Mouse (Mus musculus): Measurements from ENCODE around the gene H3f3a. TPM values are rescaled to one million over a fixed set of nuclear protein-coding genes. Genes with fewer than 3 reads are reported as not detected.
A peak's percentile ranks its signal among the peaks of the same experiment; 100 is the strongest.

The H3f3a gene
- polyA plus RNA-seq, 1 experiment from 2014 or later, result 2,592 TPM

GRCm38 (mm10) chr1:180815371-180816024 is 1.8 kb upstream of the H3f3a start:
- Histone ChIP-seq H3K9ac (no peak overlapping the region), H3K4me1 (peaks cover 20% of the 10 kb centered on the region), H3K36me3 (peaks cover 4% of the 10 kb centered on the region; the same call in 1 of the 2 replicates), H3K27me3 (no peaks in the 10 kb centered on the region), H3K9me3 (no peaks in the 10 kb centered on the region), H3K27ac (no peak overlapping the region), H3K4me2 (no peak overlapping the region), H3K4me3 (no peak overlapping the region)
- no peak for ATAC-seq (ENCODE audit: insufficient number of reproducible peaks, low FRiP score, low TSS enrichment, low read depth)
- 57% methylated on average over 12 of the region's 12 CpGs for WGBS

GRCm38 (mm10) chr1:180813409-180813884 is 296 bp downstream of the H3f3a start:
- peaks cover 33% of the 10 kb centered on the region for H3K4me1 ChIP-seq
- H3K9ac ChIP-seq, result peak overlapping the region; percentile 100
- peak overlapping the region; percentile 100 for H3K27ac ChIP-seq
- H3K36me3 ChIP-seq, result peaks cover 17% of the 10 kb centered on the region
- peak; percentile 96 for ATAC-seq (ENCODE audit: insufficient number of reproducible peaks, low FRiP score, low TSS enrichment, low read depth)
- peak overlapping the region; percentile 62 for H3K4me2 ChIP-seq
- WGBS, result 1% methylated on average over 50 of the region's 65 CpGs
- H3K9me3 ChIP-seq, result no peaks in the 10 kb centered on the region
- H3K27me3 ChIP-seq, result no peaks in the 10 kb centered on the region
- peak overlapping the region; percentile 87 for H3K4me3 ChIP-seq

- peak overlapping the region; percentile 1; the same call in 1 of the 2 replicates for H3K4me2 ChIP-seq
- H3K27me3 ChIP-seq, result no peaks in the 10 kb centered on the region
- peak overlapping the region; percentile 87 for H3K4me3 ChIP-seq
- H3K36me3 ChIP-seq, result peaks cover 22% of the 10 kb centered on the region
- H3K27ac ChIP-seq, result peak overlapping the region; percentile 100
- peak; percentile 38 for ATAC-seq (ENCODE audit: insufficient number of reproducible peaks, low FRiP score, low TSS enrichment, low read depth)
- WGBS, result under 1% methylated on average over 71 of the region's 71 CpGs
- H3K9ac ChIP-seq, result peak overlapping the region; percentile 100
- H3K4me1 ChIP-seq, result peaks cover 37% of the 10 kb centered on the region
- no peaks in the 10 kb centered on the region for H3K9me3 ChIP-seq
Observed at GRCm38 (mm10) chr1:180812463-180813408, 1.0 kb downstream of the H3f3a start.

GRCm38 (mm10) chr1:180811596-180812462 is 1.9 kb downstream of the H3f3a start:
- 3% methylated on average over 27 of the region's 27 CpGs for WGBS
- ATAC-seq (ENCODE audit: insufficient number of reproducible peaks, low FRiP score, low TSS enrichment, low read depth), result no peak
- Histone ChIP-seq H3K4me2 (peak overlapping the region; percentile 37), H3K4me1 (peaks cover 41% of the 10 kb centered on the region), H3K36me3 (peaks cover 30% of the 10 kb centered on the region), H3K4me3 (peak overlapping the region; percentile 87), H3K9ac (peak overlapping the region; percentile 100), H3K9me3 (no peaks in the 10 kb centered on the region), H3K27me3 (no peaks in the 10 kb centered on the region), H3K27ac (peak overlapping the region; percentile 100)

GRCm38 (mm10) chr1:180810976-180811375 is 2.8 kb downstream of the H3f3a start:
- Histone ChIP-seq H3K4me3 (peak overlapping the region; percentile 87), H3K36me3 (peaks cover 39% of the 10 kb centered on the region), H3K27ac (no peak overlapping the region), H3K27me3 (no peaks in the 10 kb centered on the region), H3K4me1 (peaks cover 40% of the 10 kb centered on the region), H3K4me2 (peak overlapping the region; percentile 37), H3K9me3 (no peaks in the 10 kb centered on the region), H3K9ac (no peak overlapping the region)
- 48% methylated on average over 7 of the region's 7 CpGs for WGBS
- ATAC-seq (ENCODE audit: insufficient number of reproducible peaks, low FRiP score, low TSS enrichment, low read depth), result no peak

GRCm38 (mm10) chr1:180808831-180809230 is 4.9 kb downstream of the H3f3a start:
- no peaks in the 10 kb centered on the region for H3K9me3 ChIP-seq
- no peak overlapping the region for H3K4me3 ChIP-seq
- H3K36me3 ChIP-seq, result peaks cover 59% of the 10 kb centered on the region
- no peak overlapping the region for H3K4me2 ChIP-seq
- H3K27ac ChIP-seq, result no peak overlapping the region
- 77% methylated on average over 5 of the region's 5 CpGs for WGBS
- no peak overlapping the region for H3K9ac ChIP-seq
- no peak for ATAC-seq (ENCODE audit: insufficient number of reproducible peaks, low FRiP score, low TSS enrichment, low read depth)
- H3K4me1 ChIP-seq, result peaks cover 25% of the 10 kb centered on the region
- H3K27me3 ChIP-seq, result no peaks in the 10 kb centered on the region

GRCm38 (mm10) chr1:180803881-180804280 is 9.9 kb downstream of the H3f3a start:
- Histone ChIP-seq H3K4me3 (no peak overlapping the region), H3K36me3 (peaks cover 78% of the 10 kb centered on the region), H3K27me3 (no peaks in the 10 kb centered on the region), H3K27ac (no peak overlapping the region), H3K4me1 (peaks cover 10% of the 10 kb centered on the region; the same call in 1 of the 2 replicates), H3K9me3 (no peaks in the 10 kb centered on the region), H3K4me2 (no peak overlapping the region), H3K9ac (no peak overlapping the region)
- ATAC-seq (ENCODE audit: insufficient number of reproducible peaks, low FRiP score, low TSS enrichment, low read depth), result no peak
- 91% methylated on average over 6 of the region's 6 CpGs for WGBS

GRCm38 (mm10) chr1:180801466-180801994 is 12.2 kb downstream of the H3f3a start:
- peaks cover 60% of the 10 kb centered on the region for H3K36me3 ChIP-seq
- no peaks in the 10 kb centered on the region for H3K4me1 ChIP-seq
- H3K27me3 ChIP-seq, result no peaks in the 10 kb centered on the region
- H3K27ac ChIP-seq, result no peak overlapping the region
- 81% methylated on average over 3 of the region's 3 CpGs for WGBS
- H3K9ac ChIP-seq, result no peak overlapping the region
- H3K4me3 ChIP-seq, result no peak overlapping the region
- no peak overlapping the region for H3K4me2 ChIP-seq
- no peaks in the 10 kb centered on the region for H3K9me3 ChIP-seq
- no peak for ATAC-seq (ENCODE audit: insufficient number of reproducible peaks, low FRiP score, low TSS enrichment, low read depth)

- H3K9me3 ChIP-seq, result no peaks in the 10 kb centered on the region
- peaks cover 53% of the 10 kb centered on the region for H3K36me3 ChIP-seq
- H3K27ac ChIP-seq, result no peak overlapping the region
- 57% methylated on average over 2 of the region's 2 CpGs for WGBS
- H3K9ac ChIP-seq, result no peak overlapping the region
- no peak overlapping the region for H3K4me2 ChIP-seq
- no peak overlapping the region for H3K4me3 ChIP-seq
- no peak for ATAC-seq (ENCODE audit: insufficient number of reproducible peaks, low FRiP score, low TSS enrichment, low read depth)
- H3K27me3 ChIP-seq, result no peaks in the 10 kb centered on the region
- no peaks in the 10 kb centered on the region for H3K4me1 ChIP-seq
Observed at GRCm38 (mm10) chr1:180800814-180801213, 12.9 kb downstream of the H3f3a start.

- no peaks in the 10 kb centered on the region for H3K4me1 ChIP-seq
- peaks cover 46% of the 10 kb centered on the region for H3K36me3 ChIP-seq
- WGBS, result 83% methylated on average over 5 of the region's 5 CpGs
- no peak overlapping the region for H3K4me3 ChIP-seq
- ATAC-seq (ENCODE audit: insufficient number of reproducible peaks, low FRiP score, low TSS enrichment, low read depth), result no peak
- H3K9ac ChIP-seq, result no peak overlapping the region
- no peak overlapping the region for H3K27ac ChIP-seq
- no peaks in the 10 kb centered on the region for H3K9me3 ChIP-seq
- H3K27me3 ChIP-seq, result no peaks in the 10 kb centered on the region
- H3K4me2 ChIP-seq, result no peak overlapping the region
Observed at GRCm38 (mm10) chr1:180800022-180800421, 13.7 kb downstream of the H3f3a start.

- ATAC-seq (ENCODE audit: insufficient number of reproducible peaks, low FRiP score, low TSS enrichment, low read depth), result no peak
- 82% methylated on average over 5 of the region's 5 CpGs for WGBS
- H3K27ac ChIP-seq, result no peak overlapping the region
Observed at GRCm38 (mm10) chr1:180799253-180799652, 14.5 kb downstream of the H3f3a start.

More at GRCm38 (mm10) chr1:180799253-180799652, 14.5 kb downstream of the H3f3a start:
- Histone ChIP-seq H3K36me3 (peaks cover 38% of the 10 kb centered on the region), H3K4me1 (peaks cover 4% of the 10 kb centered on the region), H3K9me3 (no peaks in the 10 kb centered on the region), H3K4me2 (no peak overlapping the region), H3K9ac (no peak overlapping the region), H3K4me3 (no peak overlapping the region), H3K27me3 (no peaks in the 10 kb centered on the region)

Data from limb, embryonic 15.5 days (tissue).